Mouse (Mus musculus) small intestine, adult 2 months (tissue): ENCODE results near the gene Manbal.

Experiments used
- CTCF ChIP-seq: fragments of 200-500 bp; IDR thresholded peaks from 2 replicates; pipeline ENCODE4 v1.5.1; 2012; ENCODE audit warnings: low read depth, mild to moderate bottlenecking, control low read depth, inconsistent platforms, low read length, moderate library complexity, mixed read lengths; ENCODE audit not compliant: insufficient replicate concordance, insufficient read length; ENCODE audit errors: extremely low read depth
- POLR2A ChIP-seq: fragments of 200-500 bp; IDR thresholded peaks from 2 replicates; pipeline ENCODE4 v1.6.1; 2012; ENCODE audit warnings: low read depth, mild to moderate bottlenecking, control low read depth, inconsistent platforms, low read length, moderate library complexity

- TF ChIP-seq CTCF (no peak), POLR2A (no peak)
These were observed 67.1 kb downstream of the Manbal start for GRCm38 (mm10) chr2:157434497-157434896.
